Mouse (Mus musculus): ENCODE data around the gene Prss57.

DNA sequence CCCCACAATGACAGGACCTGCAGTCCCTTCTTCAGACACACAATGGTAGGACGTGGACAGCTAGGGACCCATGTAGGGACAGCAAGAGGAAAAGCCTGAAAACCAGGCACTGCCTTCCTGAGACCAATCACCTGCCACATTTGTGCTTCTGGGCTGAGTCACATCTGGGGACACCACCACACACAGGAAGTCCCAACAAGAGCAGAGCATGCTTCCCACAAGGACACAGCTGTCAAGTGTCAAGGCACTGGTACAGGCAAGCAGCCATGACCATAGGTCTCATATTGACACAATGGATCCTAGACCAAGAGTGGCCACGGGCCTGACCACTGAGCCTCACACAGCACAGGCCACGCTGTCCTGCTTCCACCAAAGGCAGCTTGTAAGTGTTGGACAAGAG, 27.9 kb downstream of the Prss57 start:
- no peak for TF ChIP-seq CTCF (IDR thresholded peaks at IDR 0.05; ENCODE audit: low read depth)
- TF ChIP-seq EP300 (IDR thresholded peaks at IDR 0.05; ENCODE audit: low read depth), result no peak

Data from liver, postnatal 0 days (tissue).